Mouse (Mus musculus): ENCODE measurements around the gene Chpf2. TPM values are rescaled to one million over a fixed set of nuclear protein-coding genes. Genes with fewer than 3 reads are reported as not detected.
A peak's percentile ranks its signal among the peaks of the same experiment; 100 is the strongest.

Gene Chpf2
- total RNA-seq, 2 experiments from 2014 or later = 65.1 to 73.8 TPM

GRCm38 (mm10) chr5:24589511-24590500 is 3.3 kb downstream of the Chpf2 start:
- DNase-seq (ENCODE audit: low spot score in 2 of 2) = no peak
- intact Hi-C loops (cut with DNase I) = no loop called here

- DNase-seq (ENCODE audit: low spot score in 2 of 2) = no peak
- intact Hi-C loops (cut with DNase I) = no loop called here
Observed at GRCm38 (mm10) chr5:24591268-24591721, 4.8 kb downstream of the Chpf2 start.

- intact Hi-C loops (cut with DNase I) = no loop called here
- DNase-seq (ENCODE audit: low spot score in 2 of 2) = no peak
Observed at GRCm38 (mm10) chr5:24591796-24592470, 5.4 kb downstream of the Chpf2 start.

- intact Hi-C loops (cut with DNase I) = no loop called here
- DNase-seq (ENCODE audit: low spot score in 2 of 2) = no peak
Observed at GRCm38 (mm10) chr5:24592471-24593160, 6.1 kb downstream of the Chpf2 start.

- intact Hi-C loops (cut with DNase I) = no loop called here
Observed at GRCm38 (mm10) chr5:24593230-24593629, 6.7 kb downstream of the Chpf2 start.

GRCm38 (mm10) chr5:24593928-24594327 is 7.4 kb downstream of the Chpf2 start:
- no peak for DNase-seq (ENCODE audit: low spot score in 2 of 2)
- intact Hi-C loops (cut with DNase I) = no loop called here

More at GRCm38 (mm10) chr5:24593230-24593629, 6.7 kb downstream of the Chpf2 start:
- no peak for DNase-seq (ENCODE audit: low spot score in 2 of 2)

GRCm38 (mm10) chr5:24594346-24594745 is 7.8 kb downstream of the Chpf2 start:
- intact Hi-C loops (cut with DNase I) = no loop called here

GRCm38 (mm10) chr5:24595261-24595660 is 8.7 kb downstream of the Chpf2 start:
- DNase-seq (ENCODE audit: low spot score in 2 of 2) = no peak
- intact Hi-C loops (cut with DNase I) = loop anchor here (5.0 kb wide), 3 partner anchors 57 to 113 kb away; no protein-coding TSS in a partner anchor

More at GRCm38 (mm10) chr5:24594346-24594745, 7.8 kb downstream of the Chpf2 start:
- no peak for DNase-seq (ENCODE audit: low spot score in 2 of 2)

GRCm38 (mm10) chr5:24595786-24596380 is 9.3 kb downstream of the Chpf2 start:
- intact Hi-C loops (cut with DNase I) = loop anchor here (5.0 kb wide), 3 partner anchors 56 to 114 kb away; no protein-coding TSS in a partner anchor
- DNase-seq (ENCODE audit: low spot score in 2 of 2) = no peak

- DNase-seq (ENCODE audit: low spot score in 2 of 2) = peak; percentile 76 to 88
- intact Hi-C loops (cut with DNase I) = loop anchor here (5.0 kb wide), 3 partner anchors 56 to 114 kb away; no protein-coding TSS in a partner anchor
Observed at GRCm38 (mm10) chr5:24596519-24597171, 10.1 kb downstream of the Chpf2 start.

- intact Hi-C loops (cut with DNase I) = loop anchor here (5.0 kb wide), 3 partner anchors 55 to 115 kb away; no protein-coding TSS in a partner anchor
- peak; percentile 86 to 93 for DNase-seq (ENCODE audit: low spot score in 2 of 2)
Observed at GRCm38 (mm10) chr5:24597221-24597728, 10.7 kb downstream of the Chpf2 start.

GRCm38 (mm10) chr5:24597901-24598569 is 11.5 kb downstream of the Chpf2 start:
- intact Hi-C loops (cut with DNase I) = loop anchor here (5.0 kb wide), 3 partner anchors 54 to 116 kb away; no protein-coding TSS in a partner anchor
- DNase-seq (ENCODE audit: low spot score in 2 of 2) = no peak

GRCm38 (mm10) chr5:24598570-24599006 is 12.0 kb downstream of the Chpf2 start:
- intact Hi-C loops (cut with DNase I) = loop anchor here (5.0 kb wide), 3 partner anchors 54 to 116 kb away; no protein-coding TSS in a partner anchor
- peak in 1 of 2 experiments; percentile 67 for DNase-seq (ENCODE audit: low spot score in 2 of 2)

GRCm38 (mm10) chr5:24599137-24599536 is 12.6 kb downstream of the Chpf2 start:
- intact Hi-C loops (cut with DNase I) = loop anchor here (5.0 kb wide), 3 partner anchors 53 to 117 kb away; no protein-coding TSS in a partner anchor
- no peak for DNase-seq (ENCODE audit: low spot score in 2 of 2)

GRCm38 (mm10) chr5:24600236-24600635 is 13.7 kb downstream of the Chpf2 start:
- intact Hi-C loops (cut with DNase I) = no loop called here
- no peak for DNase-seq (ENCODE audit: low spot score in 2 of 2)

- intact Hi-C loops (cut with DNase I) = no loop called here
- no peak for DNase-seq (ENCODE audit: low spot score in 2 of 2)
Observed at GRCm38 (mm10) chr5:24601071-24601835, 14.7 kb downstream of the Chpf2 start.
